Mouse (Mus musculus) stomach, embryonic 16.5 days (tissue): ENCODE results near the gene Amph. TPM values are rescaled to one million over a fixed set of nuclear protein-coding genes. Genes with fewer than 3 reads are reported as not detected.

Experiments used
- ATAC-seq: fragments of 200-750 bp; cut with Nextera tagmentation; 2 replicates; pipeline ENCODE4 v1.8.0; 2017; ENCODE audit warnings: moderate number of reproducible peaks, moderate TSS enrichment; ENCODE audit not compliant: insufficient read depth, low FRiP score
- H3K27ac ChIP-seq: fragments of 300-500 bp; sonication (generic); 2 replicates; pipeline ENCODE4 v1.5.1; 2014; ENCODE audit warnings: low read length
- H3K27me3 ChIP-seq: fragments of 300-500 bp; sonication (generic); 2 replicates; pipeline ENCODE4 v1.6.1; 2014; ENCODE audit warnings: low read length, control low read depth, mixed read lengths; ENCODE audit not compliant: control insufficient read depth, insufficient read depth
- H3K36me3 ChIP-seq: fragments of 300-500 bp; sonication (generic); 2 replicates; pipeline ENCODE4 v1.6.1; 2014; ENCODE audit warnings: low read length; ENCODE audit not compliant: control insufficient read depth, insufficient read depth
- H3K4me1 ChIP-seq: fragments of 300-500 bp; sonication (generic); 2 replicates; pipeline ENCODE4 v1.6.1; 2014; ENCODE audit warnings: low read length, control low read depth, mixed read lengths; ENCODE audit not compliant: control insufficient read depth, insufficient read depth
- H3K4me2 ChIP-seq: fragments of 300-500 bp; sonication (generic); 2 replicates; pipeline ENCODE4 v1.6.1; 2014; ENCODE audit warnings: low read depth, low read length, mixed read lengths
- H3K4me3 ChIP-seq: fragments of 300-500 bp; sonication (generic); replicated peaks from 2 replicates; pipeline ENCODE4 v1.5.1; 2014; ENCODE audit warnings: mild to moderate bottlenecking, low read length
- H3K9ac ChIP-seq: fragments of 300-500 bp; sonication (generic); 2 replicates; pipeline ENCODE4 v1.6.1; 2014; ENCODE audit warnings: low read length
- H3K9me3 ChIP-seq: fragments of 300-500 bp; sonication (generic); replicated peaks from 2 replicates; pipeline ENCODE4 v1.6.1; 2016; ENCODE audit warnings: low read length, control low read depth; ENCODE audit not compliant: control insufficient read depth
- WGBS: fragments of 180-500 bp; shearing (Covaris S2); extraction: QIAGEN DNeasy Blood & Tissue Kit; methylation state at CpG from one replicate; pipeline ENCODE4 v1.1.7; 2014; 5-methylcytosine and 5-hydroxymethylcytosine counted together
- polyA plus RNA-seq: library from polyadenylated mRNA; unstranded; fragments of >200 nt; fragmentation: Nextera tagmentation; extraction: Ambion mirVana; gene quantifications from 2 replicates; pipeline ENCODE4 v1.2.1, GENCODE M21; 2015

Gene Amph
- polyA plus RNA-seq, 1 experiment from 2014 or later, result 2.2 TPM

- H3K4me3 ChIP-seq, result no peak overlapping the region
- no peak overlapping the region for H3K9ac ChIP-seq
- no peaks in the 10 kb centered on the region for H3K9me3 ChIP-seq
- no peak overlapping the region for H3K4me2 ChIP-seq
- H3K4me1 ChIP-seq, result no peaks in the 10 kb centered on the region
- no peaks in the 10 kb centered on the region for H3K36me3 ChIP-seq
- H3K27ac ChIP-seq, result no peak overlapping the region
- H3K27me3 ChIP-seq, result no peaks in the 10 kb centered on the region
- peak; percentile 64; the same call in 1 of the 2 replicates for ATAC-seq
- WGBS, result 75% methylated on average over 1 of the region's 1 CpGs
Measured at GRCm38 (mm10) chr13:19177662-19178259, 229.8 kb downstream of the Amph start.

- no peak overlapping the region for H3K9ac ChIP-seq
- WGBS, result 82% methylated on average over 5 of the region's 5 CpGs
- H3K4me1 ChIP-seq, result no peaks in the 10 kb centered on the region
- H3K27ac ChIP-seq, result no peak overlapping the region
- 0 out of 2 replicates have a peak, but pooled peaks have one; percentile 66 for ATAC-seq
- no peaks in the 10 kb centered on the region for H3K36me3 ChIP-seq
- H3K27me3 ChIP-seq, result no peaks in the 10 kb centered on the region
- no peak overlapping the region for H3K4me3 ChIP-seq
- H3K9me3 ChIP-seq, result no peaks in the 10 kb centered on the region
- no peak overlapping the region for H3K4me2 ChIP-seq
Measured at GRCm38 (mm10) chr13:19178351-19178750, 230.3 kb downstream of the Amph start.

DNA sequence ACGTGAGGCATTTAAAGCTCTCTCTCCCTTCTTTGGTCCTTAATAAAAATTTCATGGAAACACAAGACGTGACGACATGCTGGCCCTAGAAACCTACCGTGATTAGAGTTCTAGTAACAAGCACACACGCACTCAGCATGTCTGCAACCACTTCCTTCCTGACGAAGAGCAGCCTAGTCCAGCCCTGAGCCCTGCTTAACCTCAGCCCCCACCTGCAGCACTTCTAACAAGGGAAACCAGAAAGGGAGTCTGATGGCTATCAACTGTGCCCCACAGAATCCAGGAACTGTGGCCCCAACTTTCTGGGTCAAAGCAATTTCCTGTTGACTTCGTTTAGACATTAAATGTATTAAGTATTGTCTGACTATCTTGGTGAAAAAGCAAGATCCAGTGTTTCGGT is 234.3 kb downstream of the Amph start:
- no peak overlapping the region for H3K9ac ChIP-seq
- H3K4me1 ChIP-seq, result no peaks in the 10 kb centered on the region
- WGBS, result 60% methylated on average over 8 of the region's 8 CpGs
- no peak overlapping the region for H3K4me2 ChIP-seq
- no peaks in the 10 kb centered on the region for H3K9me3 ChIP-seq
- no peak overlapping the region for H3K27ac ChIP-seq
- H3K36me3 ChIP-seq, result no peaks in the 10 kb centered on the region
- no peak for ATAC-seq
- no peaks in the 10 kb centered on the region for H3K27me3 ChIP-seq
- no peak overlapping the region for H3K4me3 ChIP-seq

GRCm38 (mm10) chr13:19190052-19190451 is 242.0 kb downstream of the Amph start:
- no peaks in the 10 kb centered on the region for H3K4me1 ChIP-seq
- no peak for ATAC-seq
- WGBS, result 36% methylated on average over 6 of the region's 6 CpGs
- no peak overlapping the region for H3K27ac ChIP-seq
- no peaks in the 10 kb centered on the region for H3K36me3 ChIP-seq
- H3K4me3 ChIP-seq, result no peak overlapping the region
- no peak overlapping the region for H3K9ac ChIP-seq
- H3K9me3 ChIP-seq, result no peaks in the 10 kb centered on the region
- H3K27me3 ChIP-seq, result no peaks in the 10 kb centered on the region
- no peak overlapping the region for H3K4me2 ChIP-seq

DNA sequence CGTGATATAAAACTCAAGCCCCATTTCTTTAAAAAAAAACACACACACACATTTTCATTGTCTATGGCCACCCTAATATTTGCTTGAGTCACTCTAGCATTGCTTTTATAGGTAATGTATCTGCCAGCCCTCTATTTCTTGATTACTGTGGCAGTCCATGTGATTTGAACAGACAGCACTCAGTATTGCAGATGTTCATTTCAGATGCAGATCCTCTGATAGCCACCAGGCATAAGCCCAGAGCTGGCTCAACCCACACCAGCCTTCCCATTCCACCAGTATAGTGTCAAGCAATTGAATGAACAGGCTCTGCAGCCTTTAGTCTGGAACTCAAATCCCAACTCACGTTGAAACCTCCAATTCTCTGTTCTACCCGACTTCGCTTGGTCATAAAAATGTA is 246.8 kb downstream of the Amph start:
- no peak for ATAC-seq
- WGBS, result 84% methylated on average over 4 of the region's 4 CpGs
- no peaks in the 10 kb centered on the region for H3K36me3 ChIP-seq
- H3K27me3 ChIP-seq, result no peaks in the 10 kb centered on the region
- no peak overlapping the region for H3K27ac ChIP-seq
- no peaks in the 10 kb centered on the region for H3K4me1 ChIP-seq
- no peaks in the 10 kb centered on the region for H3K9me3 ChIP-seq
- no peak overlapping the region for H3K4me3 ChIP-seq
- H3K9ac ChIP-seq, result no peak overlapping the region
- H3K4me2 ChIP-seq, result no peak overlapping the region

DNA sequence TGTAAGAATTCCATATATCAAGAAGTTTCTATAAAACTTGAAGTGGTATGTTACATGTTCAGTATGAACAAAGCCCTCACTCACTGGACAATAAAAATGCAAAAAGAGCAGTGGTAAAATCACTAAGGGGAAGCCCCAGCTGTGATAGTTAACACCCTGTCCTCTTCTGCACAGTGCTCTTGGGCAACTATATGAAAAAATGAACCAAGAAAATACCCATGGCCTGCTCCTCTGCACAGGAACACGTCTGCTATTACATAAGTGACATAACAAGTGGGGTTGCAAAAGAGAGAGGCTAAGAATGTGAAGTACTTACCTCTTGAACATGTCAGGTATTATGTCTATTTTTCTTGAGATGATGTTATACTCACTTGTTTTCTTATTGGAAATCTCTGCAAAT is 247.5 kb downstream of the Amph start:
- H3K36me3 ChIP-seq, result no peaks in the 10 kb centered on the region
- no peak overlapping the region for H3K27ac ChIP-seq
- no peak overlapping the region for H3K4me3 ChIP-seq
- no peak overlapping the region for H3K9ac ChIP-seq
- no peak for ATAC-seq
- no peak overlapping the region for H3K4me2 ChIP-seq
- no peaks in the 10 kb centered on the region for H3K4me1 ChIP-seq
- H3K9me3 ChIP-seq, result no peaks in the 10 kb centered on the region
- 44% methylated on average over 1 of the region's 1 CpGs for WGBS
- H3K27me3 ChIP-seq, result no peaks in the 10 kb centered on the region

Other genes with a start within 250 kb of the Amph start
- gene Vps41, start 230.9 kb upstream of the Amph start, polyA plus RNA-seq, result 62.5 and 65.0 TPM in 2 replicates